Mouse (Mus musculus): ENCODE data around the gene Smyd1. TPM values are rescaled to one million over a fixed set of nuclear protein-coding genes. Genes with fewer than 3 reads are reported as not detected.
A peak's percentile ranks its signal among the peaks of the same experiment; 100 is the strongest.

The Smyd1 gene
- total and polyA plus RNA-seq, 3 experiments = 192 to 352 (median 325) TPM

GRCm38 (mm10) chr6:71235944-71236343 is 86.1 kb downstream of the Smyd1 start:
- no peak for DNase-seq
- Histone ChIP-seq H3K4me3 (no peak overlapping the region), H3K4me1 (ENCODE audit: control insufficient read depth, insufficient read depth, low read length) (peaks cover 2% of the 10 kb centered on the region; the same call in 1 of the 2 replicates), H3K27me3 (ENCODE audit: control insufficient read depth, insufficient read depth, low read length) (no peaks in the 10 kb centered on the region), H3K27ac (no peak overlapping the region), H3K79me2 (replicated peaks; ENCODE audit: control insufficient read depth, insufficient read depth, low read length) (no peaks in the 10 kb centered on the region), H3K36me3 (ENCODE audit: control insufficient read depth, insufficient read depth, low read length) (peaks cover 3% of the 10 kb centered on the region; the same call in 1 of the 2 replicates), H3K9ac (ENCODE audit: low read depth, low read length) (no peak overlapping the region)
- WGBS = 53% methylated on average over 3 of the region's 3 CpGs
- TF ChIP-seq EP300 (IDR thresholded peaks at IDR 0.05; ENCODE audit: insufficient read depth, low read depth, low read length) = no peak
- TF ChIP-seq POLR2A (IDR thresholded peaks at IDR 0.05; ENCODE audit: insufficient read depth, low read depth, low read length) = no peak
- no peak for TF ChIP-seq CTCF (IDR thresholded peaks at IDR 0.05)
- intact Hi-C loops (cut with DNase I) = no loop called here

GRCm38 (mm10) chr6:71235121-71235520 is 86.9 kb downstream of the Smyd1 start:
- Histone ChIP-seq H3K27ac (no peak overlapping the region), H3K79me2 (replicated peaks; ENCODE audit: control insufficient read depth, insufficient read depth, low read length) (no peaks in the 10 kb centered on the region), H3K9ac (ENCODE audit: low read depth, low read length) (no peak overlapping the region), H3K27me3 (ENCODE audit: control insufficient read depth, insufficient read depth, low read length) (no peaks in the 10 kb centered on the region), H3K4me1 (ENCODE audit: control insufficient read depth, insufficient read depth, low read length) (peaks cover 2% of the 10 kb centered on the region; the same call in 1 of the 2 replicates), H3K4me3 (no peak overlapping the region), H3K36me3 (ENCODE audit: control insufficient read depth, insufficient read depth, low read length) (peaks cover 3% of the 10 kb centered on the region; the same call in 1 of the 2 replicates)
- TF ChIP-seq EP300 (IDR thresholded peaks at IDR 0.05; ENCODE audit: insufficient read depth, low read depth, low read length) (no peak), CTCF (IDR thresholded peaks at IDR 0.05) (no peak)
- intact Hi-C loops (cut with DNase I) = no loop called here
- no peak for DNase-seq
- 37% methylated on average over 13 of the region's 13 CpGs for WGBS

DNA sequence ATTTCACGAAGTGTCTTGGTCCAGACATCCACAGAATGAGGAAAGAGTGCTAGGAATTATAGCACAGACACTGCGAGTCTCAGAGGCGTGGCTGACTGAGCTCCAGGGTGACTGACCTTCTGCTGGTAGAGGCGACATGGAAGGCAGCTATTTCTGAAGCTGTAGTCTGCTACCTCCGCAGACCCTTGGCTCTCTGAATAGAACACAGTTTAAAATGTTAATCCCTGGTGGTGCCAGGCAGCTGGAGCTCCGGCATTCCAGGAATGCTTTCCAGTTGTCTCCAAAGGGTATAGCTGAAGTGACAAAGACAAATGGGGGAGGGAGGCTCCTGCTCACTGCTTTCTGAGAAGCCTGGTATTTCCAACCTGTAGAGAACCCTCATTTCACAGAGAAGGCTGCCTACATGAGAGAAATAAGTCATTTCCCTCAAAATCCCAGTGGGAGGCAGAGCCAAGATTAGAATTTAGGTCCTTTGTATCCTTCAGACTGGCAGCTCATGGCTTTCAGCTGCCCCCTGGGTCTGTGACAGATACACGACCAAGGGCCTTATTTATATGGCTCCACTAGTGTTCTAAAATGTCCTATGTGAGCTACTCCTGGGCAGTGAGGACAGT is 94.8 kb downstream of the Smyd1 start:
- no peaks in the 10 kb centered on the region for H3K27me3 ChIP-seq (ENCODE audit: control insufficient read depth, insufficient read depth, low read length)
- peak in 1 of 2 experiments; percentile 18 for DNase-seq
- TF ChIP-seq POLR2A (IDR thresholded peaks at IDR 0.05; ENCODE audit: insufficient read depth, low read depth, low read length) (no peak), CTCF (IDR thresholded peaks at IDR 0.05) (no peak), EP300 (IDR thresholded peaks at IDR 0.05; ENCODE audit: insufficient read depth, low read depth, low read length) (no peak)
- H3K9ac ChIP-seq (ENCODE audit: low read depth, low read length) = no peak overlapping the region
- no peak overlapping the region for H3K4me3 ChIP-seq
- H3K36me3 ChIP-seq (ENCODE audit: control insufficient read depth, insufficient read depth, low read length) = peaks cover 2% of the 10 kb centered on the region
- intact Hi-C loops (cut with DNase I) = no loop called here
- H3K27ac ChIP-seq = peak overlapping the region; percentile 56
- H3K79me2 ChIP-seq (replicated peaks; ENCODE audit: control insufficient read depth, insufficient read depth, low read length) = no peaks in the 10 kb centered on the region
- no peaks in the 10 kb centered on the region; the same call in none of the 2 replicates for H3K4me1 ChIP-seq (ENCODE audit: control insufficient read depth, insufficient read depth, low read length)
- 21% methylated on average over 7 of the region's 7 CpGs for WGBS

DNA sequence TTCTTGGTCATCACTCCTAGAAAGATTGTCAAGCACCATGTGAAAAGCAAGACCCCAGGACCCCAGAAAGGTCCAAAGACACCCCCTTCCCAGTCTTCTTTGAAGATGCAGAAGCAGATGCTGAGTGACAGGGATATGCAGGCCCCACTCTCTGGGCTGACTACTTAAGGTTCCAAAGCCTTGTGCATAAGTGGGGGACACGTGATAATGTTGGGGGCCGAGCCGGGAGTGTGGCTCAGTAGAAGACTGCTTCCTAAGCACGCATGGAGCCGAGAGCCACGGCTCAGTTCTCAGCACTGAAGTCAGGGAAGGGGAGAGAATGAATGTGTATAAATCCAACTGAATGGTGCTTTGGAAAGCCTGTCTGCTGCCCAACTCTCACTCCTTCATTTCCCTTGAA is 95.5 kb downstream of the Smyd1 start:
- no peaks in the 10 kb centered on the region for H3K27me3 ChIP-seq (ENCODE audit: control insufficient read depth, insufficient read depth, low read length)
- H3K4me3 ChIP-seq = no peak overlapping the region
- H3K4me1 ChIP-seq (ENCODE audit: control insufficient read depth, insufficient read depth, low read length) = no peaks in the 10 kb centered on the region; the same call in none of the 2 replicates
- no peaks in the 10 kb centered on the region for H3K79me2 ChIP-seq (replicated peaks; ENCODE audit: control insufficient read depth, insufficient read depth, low read length)
- no peak overlapping the region for H3K9ac ChIP-seq (ENCODE audit: low read depth, low read length)
- no peak overlapping the region for H3K27ac ChIP-seq
- intact Hi-C loops (cut with DNase I) = no loop called here
- TF ChIP-seq EP300 (IDR thresholded peaks at IDR 0.05; ENCODE audit: insufficient read depth, low read depth, low read length) = no peak
- TF ChIP-seq CTCF (IDR thresholded peaks at IDR 0.05) = no peak
- TF ChIP-seq POLR2A (IDR thresholded peaks at IDR 0.05; ENCODE audit: insufficient read depth, low read depth, low read length) = no peak
- WGBS = 44% methylated on average over 6 of the region's 6 CpGs
- peaks cover 2% of the 10 kb centered on the region for H3K36me3 ChIP-seq (ENCODE audit: control insufficient read depth, insufficient read depth, low read length)
- no peak for DNase-seq

DNA sequence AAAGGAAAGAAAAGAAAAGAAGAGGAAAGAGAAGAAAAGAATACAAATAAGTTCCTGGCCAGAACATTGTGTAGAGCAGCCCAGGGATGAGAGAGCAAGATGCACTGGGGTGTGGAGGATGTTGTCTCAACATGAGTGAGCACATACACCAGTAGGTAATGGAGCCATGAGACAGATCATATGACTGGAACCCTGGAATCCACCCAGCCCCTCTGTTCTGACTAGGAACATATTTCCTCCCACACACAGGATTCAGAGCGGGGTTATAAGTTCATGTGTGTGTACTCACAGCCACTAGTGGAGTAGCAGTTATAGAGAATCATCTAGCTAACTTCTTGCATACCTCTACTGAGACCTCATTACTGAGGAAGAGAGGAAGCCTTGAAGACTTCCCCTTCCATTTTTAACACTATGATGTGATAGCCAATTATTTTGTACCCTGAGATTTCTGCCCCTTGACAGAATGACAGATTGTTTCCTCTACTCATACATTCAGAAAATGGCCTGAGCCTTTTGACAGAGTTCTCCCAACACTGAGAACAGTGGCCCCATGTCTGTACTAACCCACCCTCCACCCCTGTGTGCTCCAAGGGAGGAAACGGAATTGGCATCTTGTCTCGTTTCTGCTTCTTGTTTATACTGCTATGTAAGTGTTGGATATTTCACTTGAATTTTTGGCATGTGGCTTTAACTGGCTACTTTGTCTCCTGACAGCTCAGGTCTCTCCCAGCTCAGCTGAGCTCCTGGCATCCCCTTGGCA is 97.7 kb downstream of the Smyd1 start:
- Histone ChIP-seq H3K9ac (ENCODE audit: low read depth, low read length) (no peak overlapping the region), H3K79me2 (replicated peaks; ENCODE audit: control insufficient read depth, insufficient read depth, low read length) (no peaks in the 10 kb centered on the region), H3K36me3 (ENCODE audit: control insufficient read depth, insufficient read depth, low read length) (peaks cover 2% of the 10 kb centered on the region; the same call in 1 of the 2 replicates), H3K4me1 (ENCODE audit: control insufficient read depth, insufficient read depth, low read length) (no peaks in the 10 kb centered on the region; the same call in none of the 2 replicates), H3K27ac (no peak overlapping the region), H3K4me3 (no peak overlapping the region), H3K27me3 (ENCODE audit: control insufficient read depth, insufficient read depth, low read length) (no peaks in the 10 kb centered on the region)
- intact Hi-C loops (cut with DNase I) = no loop called here
- no peak for DNase-seq
- TF ChIP-seq EP300 (IDR thresholded peaks at IDR 0.05; ENCODE audit: insufficient read depth, low read depth, low read length) (no peak), POLR2A (IDR thresholded peaks at IDR 0.05; ENCODE audit: insufficient read depth, low read depth, low read length) (no peak), CTCF (IDR thresholded peaks at IDR 0.05) (no peak)
- 39% methylated on average over 3 of the region's 3 CpGs for WGBS

DNA sequence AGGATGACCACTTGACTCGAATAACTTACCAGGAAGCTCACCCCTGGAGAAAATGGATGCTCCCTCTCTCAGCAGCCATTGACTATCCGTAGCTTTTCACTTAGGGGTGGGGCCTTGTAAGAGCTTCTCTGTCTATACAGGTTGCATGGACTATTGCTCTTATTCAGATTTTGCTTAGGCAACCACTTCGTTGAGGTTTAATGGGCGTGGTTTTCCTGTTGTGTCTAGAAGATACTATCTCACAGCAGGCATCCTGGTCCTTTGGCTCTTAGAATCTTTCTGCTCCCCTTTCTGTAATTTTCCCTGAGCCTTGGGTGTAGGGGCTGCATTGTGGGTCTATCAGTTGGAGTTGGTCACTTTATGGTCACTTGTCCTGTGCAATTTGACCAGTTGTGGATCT is 100.5 kb downstream of the Smyd1 start:
- no peaks in the 10 kb centered on the region for H3K27me3 ChIP-seq (ENCODE audit: control insufficient read depth, insufficient read depth, low read length)
- H3K4me1 ChIP-seq (ENCODE audit: control insufficient read depth, insufficient read depth, low read length) = no peaks in the 10 kb centered on the region; the same call in none of the 2 replicates
- no peak for DNase-seq
- intact Hi-C loops (cut with DNase I) = no loop called here
- whole genome bisulfite sequencing = 71% methylated on average over 4 of the region's 4 CpGs
- TF ChIP-seq CTCF (IDR thresholded peaks at IDR 0.05) (no peak), POLR2A (IDR thresholded peaks at IDR 0.05; ENCODE audit: insufficient read depth, low read depth, low read length) (no peak), EP300 (IDR thresholded peaks at IDR 0.05; ENCODE audit: insufficient read depth, low read depth, low read length) (no peak)
- no peak overlapping the region for H3K27ac ChIP-seq
- H3K79me2 ChIP-seq (replicated peaks; ENCODE audit: control insufficient read depth, insufficient read depth, low read length) = no peaks in the 10 kb centered on the region
- H3K9ac ChIP-seq (ENCODE audit: low read depth, low read length) = no peak overlapping the region
- no peak overlapping the region for H3K4me3 ChIP-seq
- H3K36me3 ChIP-seq (ENCODE audit: control insufficient read depth, insufficient read depth, low read length) = no peaks in the 10 kb centered on the region
